8 mouse cellular contexts compared by ENCODE assay signal in the genomic region with DNA sequence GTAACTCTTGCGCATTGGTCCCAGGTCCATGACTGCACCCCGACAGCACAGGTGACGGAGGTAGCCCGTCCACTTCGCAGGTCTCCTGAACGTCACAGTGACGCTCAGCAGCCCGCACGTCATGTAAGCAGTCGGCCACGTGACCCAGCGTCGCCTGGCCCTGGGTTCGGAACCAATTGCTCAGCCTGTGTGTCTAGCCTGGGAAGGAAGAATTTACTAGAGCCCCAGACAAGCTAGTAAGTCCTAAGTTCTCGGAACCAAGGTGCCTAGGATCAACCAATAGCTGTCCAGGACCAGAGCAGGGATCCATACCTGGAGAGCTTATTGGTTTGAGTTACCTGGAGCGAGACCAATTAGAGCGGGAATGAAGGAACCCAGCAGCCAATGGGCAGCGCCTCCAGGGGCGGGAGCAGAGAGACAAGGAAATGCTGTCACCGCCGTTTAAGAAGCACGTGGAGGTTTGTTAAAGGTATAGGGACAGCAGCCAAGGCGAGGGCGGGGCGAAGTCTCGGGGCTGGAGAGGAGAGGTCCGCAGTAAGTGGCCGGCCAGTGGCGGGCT. TPM values are rescaled to one million over a fixed set of nuclear protein-coding genes. Genes with fewer than 3 reads are reported as not detected.
DNase-seq lines count a peak whose midpoint lies in the region; ATAC-seq lines count a peak whose summit lies in the region.

A gene (minus strand): TSS at position 241 of the 559 bp plus-strand sequence.

- H3K9ac ChIP-seq in heart, embryonic 14.5 days (ENCODE audit: low read length): peak within 1 kb of the TSS; percentile 75
- H3K9ac ChIP-seq in liver, embryonic 13.5 days: peak within 1 kb of the TSS; percentile 95
- H3K9ac ChIP-seq in stomach, embryonic 16.5 days (ENCODE audit: low read length): peak within 1 kb of the TSS; percentile 74

- peak within 1 kb of the TSS in 1 of 2 experiments; percentile 7; a peak in 2 of 4 replicates for H3K27ac ChIP-seq in heart, embryonic 14.5 days (replicated peaks in 1 of 2; ENCODE audit: control insufficient read depth in 1 of 2, insufficient read depth in 1 of 2, low read depth in 2 of 2, low read length in 2 of 2)
- peak within 1 kb of the TSS; percentile 99 for H3K27ac ChIP-seq in liver, embryonic 13.5 days
- H3K27ac ChIP-seq in stomach, embryonic 16.5 days (ENCODE audit: low read length): peak within 1 kb of the TSS; percentile 72

- peak within 1 kb of the TSS; percentile 99 for H3K4me2 ChIP-seq in heart, embryonic 14.5 days (ENCODE audit: low read length)
- peak within 1 kb of the TSS; percentile 95 for H3K4me2 ChIP-seq in liver, embryonic 13.5 days
- H3K4me2 ChIP-seq in stomach, embryonic 16.5 days (ENCODE audit: low read depth, low read length): peak within 1 kb of the TSS; percentile 93

- peak within 1 kb of the TSS; percentile 56 to 74 for H3K4me3 ChIP-seq in heart, embryonic 14.5 days (ENCODE audit: control insufficient read depth in 1 of 2, insufficient read depth in 1 of 2, low read depth in 1 of 2, low read length in 2 of 2)
- peak within 1 kb of the TSS; percentile 80 for H3K4me3 ChIP-seq in liver, embryonic 13.5 days (replicated peaks)
- H3K4me3 ChIP-seq in stomach, embryonic 16.5 days (replicated peaks; ENCODE audit: low read length): peak within 1 kb of the TSS; percentile 63

- peak; percentile 94 for ATAC-seq in heart, embryonic 14.5 days (ENCODE audit: insufficient number of reproducible peaks, insufficient read depth, low FRiP score, low read depth)
- ATAC-seq in liver, embryonic 13.5 days (ENCODE audit: low read depth): peak; percentile 83
- ATAC-seq in stomach, embryonic 16.5 days (ENCODE audit: insufficient read depth, low FRiP score): peak; percentile 95

- H3K27me3 ChIP-seq in heart, embryonic 14.5 days (ENCODE audit: control insufficient read depth, insufficient read depth, low read length): no peaks in the 10 kb centered on the region
- H3K27me3 ChIP-seq in liver, embryonic 13.5 days: no peaks in the 10 kb centered on the region
- no peaks in the 10 kb centered on the region for H3K27me3 ChIP-seq in stomach, embryonic 16.5 days (ENCODE audit: control insufficient read depth, insufficient read depth, low read length)

- peaks cover 7 to 11% of the 10 kb centered on the region in 2 experiments for H3K4me1 ChIP-seq in heart, embryonic 14.5 days (ENCODE audit: control insufficient read depth in 2 of 2, insufficient read depth in 2 of 2, low read length in 2 of 2)
- H3K4me1 ChIP-seq in liver, embryonic 13.5 days (replicated peaks): peaks cover 85% of the 10 kb centered on the region
- H3K4me1 ChIP-seq in stomach, embryonic 16.5 days (ENCODE audit: control insufficient read depth, insufficient read depth, low read length): 0 out of 2 replicates have a peak, but pooled peaks cover 11% of the 10 kb centered on the region

- H3K9me3 ChIP-seq in heart, embryonic 14.5 days (ENCODE audit: control insufficient read depth, low read length): no peaks in the 10 kb centered on the region
- H3K9me3 ChIP-seq in liver, embryonic 13.5 days (replicated peaks): no peaks in the 10 kb centered on the region
- no peaks in the 10 kb centered on the region for H3K9me3 ChIP-seq in stomach, embryonic 16.5 days (replicated peaks; ENCODE audit: control insufficient read depth, low read length)

- peak; percentile 96 for DNase-seq in CD4-positive, CD25-positive, alpha-beta regulatory T cell, adult 2 months (ENCODE audit: low read depth, low spot score)
- peak; percentile 94 for DNase-seq in c-Kit-negative CD71-positive TER-119-positive erythroid progenitor cells, embryonic 14.5 days (ENCODE audit: low read depth, low spot score)
- DNase-seq in fibroblast of lung, adult 2 months (ENCODE audit: low read depth): peak; percentile 90
- peak; percentile 96 for DNase-seq in kidney, postnatal 14 days
- DNase-seq in liver, embryonic 13.5 days: peak; percentile 97
- DNase-seq in neural tube, embryonic 10.5 days (ENCODE audit: extremely low spot score, low spot score): peak; percentile 84

- peaks cover 9% of the 10 kb centered on the region; the same call in 1 of the 2 replicates for H3K36me3 ChIP-seq in heart, embryonic 14.5 days (ENCODE audit: control insufficient read depth, insufficient read depth, low read length)
- peaks cover 39% of the 10 kb centered on the region for H3K36me3 ChIP-seq in liver, embryonic 13.5 days
- H3K36me3 ChIP-seq in stomach, embryonic 16.5 days (ENCODE audit: control insufficient read depth, insufficient read depth, low read length): no peaks in the 10 kb centered on the region

- WGBS in heart, embryonic 14.5 days: under 1% methylated on average over 29 of the region's 29 CpGs
- under 1% methylated on average over 29 of the region's 29 CpGs for WGBS in liver, embryonic 13.5 days (ENCODE audit: insufficient replicate concordance)
- WGBS in stomach, embryonic 16.5 days: under 1% methylated on average over 29 of the region's 29 CpGs

RNA-seq across cellular contexts. Expression of the gene that starts here (rescaled TPM):
- 32.3 and 47.6 TPM in 2 replicates for polyA plus RNA-seq in heart, embryonic 14.5 days (2014; fragmentation: Nextera tagmentation; extraction: Ambion mirVana)
- polyA plus RNA-seq in liver, embryonic 13.5 days (2015; fragmentation: Nextera tagmentation; extraction: Ambion mirVana): 652 and 660 TPM in 2 replicates
- polyA plus RNA-seq in stomach, embryonic 16.5 days (2015; fragmentation: Nextera tagmentation; extraction: Ambion mirVana): 70.7 and 76.8 TPM in 2 replicates
